In genomic region chr11:53858761-53859580, GRCm38 (mm10) we compare ENCODE assay signal across 8 mouse cellular contexts. TPM values are rescaled to one million over a fixed set of nuclear protein-coding genes. Genes with fewer than 3 reads are reported as not detected.
DNase-seq lines count a peak whose midpoint lies in the region; ATAC-seq lines count a peak whose summit lies in the region.
"Not testable (repeated sequence)": the region's sequence is repeated elsewhere in the genome, so short reads cannot be mapped to it uniquely, and the experiment has no call there.

Gene Gm12216, minus strand, starts transcription at chr11:53859256.

- H3K27ac ChIP-seq in embryonic facial prominence, embryonic 12.5 days; intestine, embryonic 15.5 days; limb, embryonic 15.5 days: not testable (repeated sequence)
- H3K27ac ChIP-seq in midbrain, embryonic 10.5 days (replicated peaks): peak within 1 kb of the TSS; percentile 69

- not testable (repeated sequence) for H3K9me3 ChIP-seq in embryonic facial prominence, embryonic 12.5 days; intestine, embryonic 15.5 days; limb, embryonic 15.5 days; midbrain, embryonic 10.5 days (replicated peaks)

- not testable (repeated sequence) for ATAC-seq in embryonic facial prominence, embryonic 12.5 days (ENCODE audit: insufficient number of reproducible peaks, insufficient read depth, low FRiP score, low TSS enrichment)
- peak; percentile 78 for ATAC-seq in intestine, embryonic 15.5 days
- peak; percentile 42; the same call in 1 of the 2 replicates for ATAC-seq in limb, embryonic 15.5 days (ENCODE audit: insufficient number of reproducible peaks, low FRiP score, low TSS enrichment, low read depth)

- not testable (repeated sequence) for H3K36me3 ChIP-seq in embryonic facial prominence, embryonic 12.5 days; intestine, embryonic 15.5 days; limb, embryonic 15.5 days; midbrain, embryonic 10.5 days

- H3K4me2 ChIP-seq in embryonic facial prominence, embryonic 12.5 days (replicated peaks): peak within 1 kb of the TSS; percentile 71
- peak within 1 kb of the TSS; percentile 91 for H3K4me2 ChIP-seq in intestine, embryonic 15.5 days (replicated peaks)
- H3K4me2 ChIP-seq in limb, embryonic 15.5 days: peak within 1 kb of the TSS; percentile 70

- DNase-seq in A20 (ENCODE audit: low read depth, low spot score): peak; percentile 66
- DNase-seq in adrenal gland, postnatal 36 days: peak; percentile 75 to 77
- peak; percentile 46 for DNase-seq in heart, adult 8-10 months (ENCODE audit: low spot score)
- DNase-seq in midbrain, embryonic 10.5 days (ENCODE audit: low spot score): peak; percentile 45
- DNase-seq in skeletal muscle tissue, adult 2 months (ENCODE audit: low read depth, low spot score): peak; percentile 36

- not testable (repeated sequence) for H3K27me3 ChIP-seq in embryonic facial prominence, embryonic 12.5 days; intestine, embryonic 15.5 days (replicated peaks); limb, embryonic 15.5 days
- peaks cover 24% of the 10 kb centered on the region for H3K27me3 ChIP-seq in midbrain, embryonic 10.5 days (ENCODE audit: low read depth, poor library complexity, severe bottlenecking)

- H3K4me3 ChIP-seq in embryonic facial prominence, embryonic 12.5 days: peak within 1 kb of the TSS; percentile 45
- H3K4me3 ChIP-seq in intestine, embryonic 15.5 days (replicated peaks): peak within 1 kb of the TSS; percentile 56
- H3K4me3 ChIP-seq in limb, embryonic 15.5 days: peak within 1 kb of the TSS; percentile 53
- peak within 1 kb of the TSS; percentile 54 for H3K4me3 ChIP-seq in midbrain, embryonic 10.5 days

- WGBS in embryonic facial prominence, embryonic 12.5 days: 14% methylated on average over 44 of the region's 50 CpGs
- 10% methylated on average over 43 of the region's 50 CpGs for WGBS in intestine, embryonic 15.5 days
- WGBS in limb, embryonic 15.5 days: 13% methylated on average over 43 of the region's 50 CpGs
- 13% methylated on average over 44 of the region's 50 CpGs for WGBS in midbrain, embryonic 10.5 days

- peak within 1 kb of the TSS; percentile 59 for H3K9ac ChIP-seq in embryonic facial prominence, embryonic 12.5 days
- peak within 1 kb of the TSS; percentile 70 for H3K9ac ChIP-seq in intestine, embryonic 15.5 days
- H3K9ac ChIP-seq in limb, embryonic 15.5 days: peak within 1 kb of the TSS; percentile 45

- not testable (repeated sequence) for H3K4me1 ChIP-seq in embryonic facial prominence, embryonic 12.5 days; intestine, embryonic 15.5 days (replicated peaks); limb, embryonic 15.5 days; midbrain, embryonic 10.5 days

RNA-seq across cellular contexts. Expression of gene Gm12216, which starts in this region (rescaled TPM):
- total RNA-seq in adrenal gland, postnatal 36 days (2021): 1 to 10 TPM; 5.2 to 7.5 TPM
- polyA plus RNA-seq in embryonic facial prominence, embryonic 12.5 days (2016; fragmentation: Nextera tagmentation; extraction: Ambion mirVana): 0.28 and 0.74 TPM in 2 replicates
- total RNA-seq in heart, adult 8-10 months (2022): 1 to 10 TPM; 1.2 to 3.0 (median 2.1) TPM
- polyA plus RNA-seq in intestine, embryonic 15.5 days (2015; fragmentation: Nextera tagmentation; extraction: Ambion mirVana): 1.2 and 1.7 TPM in 2 replicates
- 0.37 TPM in 2 replicates for polyA plus RNA-seq in limb, embryonic 15.5 days (2015; fragmentation: Nextera tagmentation; extraction: Ambion mirVana)
- polyA plus RNA-seq in midbrain, embryonic 10.5 days (2016; fragmentation: Nextera tagmentation; extraction: Ambion mirVana): 0.22 TPM in 1 of 2 replicates, not detected in the other

Comparison
In these comparisons a context has a peak if more than half of its experiments do, and no peak if none do; other contexts are left out.
1. Peak in ATAC-seq, H3K4me3 ChIP-seq, H3K9ac ChIP-seq and H3K4me2 ChIP-seq in limb, embryonic 15.5 days; RNA of the gene not detected or under 1 TPM.
2. Peak in DNase-seq, H3K4me3 ChIP-seq and H3K27ac ChIP-seq in midbrain, embryonic 10.5 days; RNA of the gene not detected or under 1 TPM.